Mouse (Mus musculus): ENCODE measurements around the gene Agfg1.

- TF ChIP-seq POLR2A (IDR thresholded peaks at IDR 0.05; ENCODE audit: borderline replicate concordance, low read depth, low read length), result no peak
- TF ChIP-seq CTCF (IDR thresholded peaks at IDR 0.05; ENCODE audit: low read depth, low read length), result no peak
These were observed 61.3 kb downstream of the Agfg1 start for GRCm38 (mm10) chr1:82900567-82900966.
